9 mouse cellular contexts compared by ENCODE assay signal in genomic region chr1:133311946-133312345, GRCm38 (mm10). TPM values are rescaled to one million over a fixed set of nuclear protein-coding genes. Genes with fewer than 3 reads are reported as not detected.
DNase-seq lines count a peak whose midpoint lies in the region; ATAC-seq and TF ChIP-seq lines count a peak whose summit lies in the region.
"Had no signal": no experiment of that assay in that cellular context is flagged by ENCODE, and none has a peak within 500 bp of the region (broad histone marks: within the 10 kb centered on the region; RNA-seq: fewer than 3 reads in every experiment).

No protein-coding gene starts in this region.

- H3K4me1 ChIP-seq in E14TG2a.4 (replicated peaks; ENCODE audit: low read depth, low read length): peaks cover 36% of the 10 kb centered on the region
- peaks cover 12% of the 10 kb centered on the region for H3K4me1 ChIP-seq in hindbrain, embryonic 12.5 days
- H3K4me1 ChIP-seq in thymus, adult 2 months (replicated peaks; ENCODE audit: control insufficient read depth, insufficient read depth, low read length): no peaks in the 10 kb centered on the region

- H3K27me3 ChIP-seq in E14TG2a.4 (ENCODE audit: insufficient read depth, low read length): peaks cover 26% of the 10 kb centered on the region
- H3K27me3 ChIP-seq in hindbrain, embryonic 12.5 days: no peaks in the 10 kb centered on the region
- no peaks in the 10 kb centered on the region for H3K27me3 ChIP-seq in thymus, adult 2 months (ENCODE audit: control insufficient read depth, insufficient read depth, low read length)

- H3K36me3 ChIP-seq in E14TG2a.4 (ENCODE audit: insufficient read depth, low read length): no peaks in the 10 kb centered on the region
- H3K36me3 ChIP-seq in hindbrain, embryonic 12.5 days: no peaks in the 10 kb centered on the region
- H3K36me3 ChIP-seq in thymus, adult 2 months (ENCODE audit: control insufficient read depth, insufficient read depth, low read length): no peaks in the 10 kb centered on the region

- intact Hi-C loops in left cerebral cortex, postnatal 36 days (cut with DNase I): loop anchor here (2.0 kb wide), 1 partner anchor 299 kb away; the partner anchor contains the start of gene Snrpe

- peak overlapping the region; percentile 46; the same call in 1 of the 2 replicates for H3K27ac ChIP-seq in hindbrain, embryonic 12.5 days
- no peak overlapping the region for H3K27ac ChIP-seq in thymus, adult 2 months (ENCODE audit: control insufficient read depth, insufficient read depth, low read length)

- peak; percentile 43 for ATAC-seq in hindbrain, embryonic 12.5 days (ENCODE audit: low FRiP score)

- TF ChIP-seq CTCF in E14TG2a.4 (conservative IDR thresholded peaks at IDR 0.05; ENCODE audit: low read length): no peak
- no peak for TF ChIP-seq CTCF in thymus, adult 2 months (IDR thresholded peaks at IDR 0.05; ENCODE audit: borderline replicate concordance, control insufficient read depth, extremely low read depth, insufficient read depth, low read length, poor library complexity)

- TF ChIP-seq POLR2A in thymus, adult 2 months (IDR thresholded peaks at IDR 0.05; ENCODE audit: control insufficient read depth, extremely low read depth, insufficient read depth, low read length, poor library complexity): no peak

- H3K9me3 ChIP-seq in E14TG2a.4 (ENCODE audit: low read length): no peaks in the 10 kb centered on the region
- H3K9me3 ChIP-seq in hindbrain, embryonic 12.5 days (replicated peaks): no peaks in the 10 kb centered on the region

- H3K4me3 ChIP-seq in E14TG2a.4 (replicated peaks; ENCODE audit: low read length): peak overlapping the region; percentile 35; the same call in 1 of the 2 replicates
- H3K4me3 ChIP-seq in hindbrain, embryonic 12.5 days: no peak overlapping the region
- H3K4me3 ChIP-seq in thymus, adult 2 months (ENCODE audit: control insufficient read depth, insufficient read depth, low read length): no peak overlapping the region
- H3K4me3 ChIP-seq: myocyte had no signal

- DNase-seq in embryo, embryonic 10.5 days (ENCODE audit: low spot score): peak; percentile 18
- DNase-seq in embryo, embryonic 9.5 days (ENCODE audit: extremely low spot score): no peak
- DNase-seq in left cerebral cortex, postnatal 36 days (ENCODE audit: low spot score in 2 of 2): peak; percentile 80 to 86
- no peak for DNase-seq in thymus, adult 2 months
- no peak for DNase-seq in adrenal gland, postnatal 25 days
- DNase-seq in T-cell, adult 2 months (ENCODE audit: low spot score): no peak

- peak overlapping the region; percentile 14 for H3K4me2 ChIP-seq in hindbrain, embryonic 12.5 days (replicated peaks)

- H3K9ac ChIP-seq in hindbrain, embryonic 12.5 days: no peak overlapping the region

- WGBS in hindbrain, embryonic 12.5 days: 28% methylated on average over 10 of the region's 10 CpGs
- 79% methylated on average over 10 of the region's 10 CpGs for WGBS in thymus, adult 2 months

RNA-seq across cellular contexts. Expression of gene Golt1a, which starts 2.3 kb away (rescaled TPM):
- not detected in 2 replicates for polyA plus RNA-seq in hindbrain, embryonic 12.5 days (2016; fragmentation: Nextera tagmentation; extraction: Ambion mirVana)
- total RNA-seq in left cerebral cortex, postnatal 36 days (2021): 1 to 10 TPM in 1 of 2 experiments, under 1 TPM in 1; 0.48 to 2.0 TPM
- 0.07 TPM in 1 of 2 replicates, not detected in the other for polyA plus RNA-seq in thymus, adult 2 months (2012; rRNA removed)
- total RNA-seq in adrenal gland, postnatal 25 days (2021): 0.43 and 1.0 TPM in 2 replicates
- polyA plus RNA-seq: myocyte had no signal

RNA-seq across cellular contexts. Expression of gene Kiss1, which starts 9.7 kb away (rescaled TPM):
- polyA plus RNA-seq in hindbrain, embryonic 12.5 days (2016; fragmentation: Nextera tagmentation; extraction: Ambion mirVana): not detected in 2 replicates
- not detected for total RNA-seq in left cerebral cortex, postnatal 36 days (2021)
- polyA plus RNA-seq in thymus, adult 2 months (2012; rRNA removed): 0.37 TPM in 1 of 2 replicates, not detected in the other
- not detected in 2 replicates for total RNA-seq in adrenal gland, postnatal 25 days (2021)
- polyA plus RNA-seq: myocyte had no signal

RNA-seq across cellular contexts. Expression of gene Ren1, which starts 38.4 kb away (rescaled TPM):
- 0.99 and 1.9 TPM in 2 replicates for polyA plus RNA-seq in hindbrain, embryonic 12.5 days (2016; fragmentation: Nextera tagmentation; extraction: Ambion mirVana)
- total RNA-seq in left cerebral cortex, postnatal 36 days (2021): not detected
- polyA plus RNA-seq in thymus, adult 2 months (2012; rRNA removed): 0.22 and 0.65 TPM in 2 replicates
- 3.9 and 6.0 TPM in 2 replicates for total RNA-seq in adrenal gland, postnatal 25 days (2021)
- polyA plus RNA-seq: myocyte had no signal

RNA-seq across cellular contexts. Expression of gene Etnk2, which starts 51.4 kb away (rescaled TPM):
- polyA plus RNA-seq in hindbrain, embryonic 12.5 days (2016; fragmentation: Nextera tagmentation; extraction: Ambion mirVana): 5.2 and 5.6 TPM in 2 replicates
- total RNA-seq in left cerebral cortex, postnatal 36 days (2021): 10 to 100 TPM in 1 of 2 experiments, 1 to 10 TPM in 1; 7.8 to 10.2 TPM
- 0.18 and 0.80 TPM in 2 replicates for polyA plus RNA-seq in thymus, adult 2 months (2012; rRNA removed)
- total RNA-seq in adrenal gland, postnatal 25 days (2021): 5.9 and 6.3 TPM in 2 replicates

Comparison
In these comparisons a context has a peak if more than half of its experiments do, and no peak if none do; other contexts are left out.
1. DNase-seq: peak in embryo, embryonic 10.5 days (single experiment) and left cerebral cortex, postnatal 36 days (2 of 2); none in embryo, embryonic 9.5 days (single experiment), thymus, adult 2 months (single experiment), adrenal gland, postnatal 25 days (single experiment) and T-cell, adult 2 months (single experiment).